Mouse (Mus musculus) liver, embryonic 12.5 days (tissue): Measurements from ENCODE around the gene Pard3. TPM values are rescaled to one million over a fixed set of nuclear protein-coding genes. Genes with fewer than 3 reads are reported as not detected.

ENCODE experiments used
- ATAC-seq: fragments of 200-750 bp; cut with Nextera tagmentation; 2 replicates; pipeline ENCODE4 v1.8.0; 2017; ENCODE audit warnings: moderate number of reproducible peaks, mild to moderate bottlenecking, moderate library complexity
- H3K27ac ChIP-seq: fragments of 300-500 bp; sonication (generic); 2 replicates; pipeline ENCODE4 v1.5.1; 2016; ENCODE audit warnings: mild to moderate bottlenecking
- H3K27me3 ChIP-seq: fragments of 300-500 bp; sonication (generic); replicated peaks from 2 replicates; pipeline ENCODE4 v1.6.1; 2016; ENCODE audit warnings: mild to moderate bottlenecking, moderate library complexity
- H3K36me3 ChIP-seq: fragments of 300-500 bp; sonication (generic); 2 replicates; pipeline ENCODE4 v1.6.1; 2016; ENCODE audit warnings: mild to moderate bottlenecking, moderate library complexity
- H3K4me1 ChIP-seq: fragments of 300-500 bp; sonication (generic); 2 replicates; pipeline ENCODE4 v1.6.1; 2016
- H3K4me2 ChIP-seq: fragments of 300-500 bp; sonication (generic); 2 replicates; pipeline ENCODE4 v1.6.1; 2016; ENCODE audit warnings: mild to moderate bottlenecking, moderate library complexity
- H3K4me3 ChIP-seq: fragments of 300-500 bp; sonication (generic); 2 replicates; pipeline ENCODE4 v1.5.1; 2016; ENCODE audit warnings: mild to moderate bottlenecking, moderate library complexity
- H3K9ac ChIP-seq: fragments of 300-500 bp; sonication (generic); 2 replicates; pipeline ENCODE4 v1.6.1; 2016; ENCODE audit warnings: mild to moderate bottlenecking, moderate library complexity
- H3K9me3 ChIP-seq: fragments of 300-500 bp; sonication (generic); replicated peaks from 2 replicates; pipeline ENCODE4 v1.6.1; 2016; ENCODE audit warnings: mild to moderate bottlenecking, moderate library complexity
- WGBS: fragments of 180-500 bp; shearing (Covaris S2); methylation state at CpG from one replicate; pipeline ENCODE4 v1.1.7; 2016; ENCODE audit not compliant: insufficient replicate concordance; 5-methylcytosine and 5-hydroxymethylcytosine counted together
- polyA plus RNA-seq: library from polyadenylated mRNA; unstranded; fragments of >200 nt; fragmentation: Nextera tagmentation; extraction: Ambion mirVana; gene quantifications from 2 replicates; pipeline ENCODE4 v1.2.1, GENCODE M21; 2016

The Pard3 gene
- polyA plus RNA-seq, 1 experiment from 2014 or later, result 8.5 TPM

- no peaks in the 10 kb centered on the region for H3K9me3 ChIP-seq
- no peak overlapping the region for H3K9ac ChIP-seq
- no peak overlapping the region for H3K4me2 ChIP-seq
- no peak overlapping the region for H3K4me3 ChIP-seq
- no peaks in the 10 kb centered on the region for H3K27me3 ChIP-seq
- no peaks in the 10 kb centered on the region for H3K36me3 ChIP-seq
- H3K27ac ChIP-seq, result no peak overlapping the region
- ATAC-seq, result no peak
- no peaks in the 10 kb centered on the region for H3K4me1 ChIP-seq
Measured at GRCm38 (mm10) chr8:127405815-127406214, 342.1 kb downstream of the Pard3 start.

DNA sequence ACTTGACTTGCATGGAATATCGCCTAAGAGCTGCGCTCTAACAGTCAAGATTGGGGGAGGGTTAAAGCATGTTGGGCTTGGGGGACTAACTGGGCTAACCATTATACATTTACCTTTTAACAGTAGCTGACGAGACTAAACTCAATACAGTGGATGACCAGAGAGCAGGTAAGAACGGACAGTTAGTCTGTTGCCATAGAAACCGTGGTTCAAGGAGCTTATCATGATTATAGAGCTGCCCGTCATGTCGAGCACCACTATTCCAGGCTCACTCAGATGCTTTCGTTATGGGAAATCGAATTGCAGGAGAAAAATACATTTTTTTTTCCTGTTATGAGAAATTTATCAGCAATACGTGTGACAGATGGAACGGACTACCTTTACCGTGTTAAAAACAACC lies 346.9 kb downstream of the Pard3 start:
- no peak for ATAC-seq
- Histone ChIP-seq H3K36me3 (no peaks in the 10 kb centered on the region), H3K4me3 (no peak overlapping the region), H3K4me2 (no peak overlapping the region), H3K4me1 (no peaks in the 10 kb centered on the region), H3K9ac (no peak overlapping the region), H3K27me3 (no peaks in the 10 kb centered on the region), H3K27ac (no peak overlapping the region), H3K9me3 (no peaks in the 10 kb centered on the region)
- 80% methylated on average over 12 of the region's 12 CpGs for WGBS

DNA sequence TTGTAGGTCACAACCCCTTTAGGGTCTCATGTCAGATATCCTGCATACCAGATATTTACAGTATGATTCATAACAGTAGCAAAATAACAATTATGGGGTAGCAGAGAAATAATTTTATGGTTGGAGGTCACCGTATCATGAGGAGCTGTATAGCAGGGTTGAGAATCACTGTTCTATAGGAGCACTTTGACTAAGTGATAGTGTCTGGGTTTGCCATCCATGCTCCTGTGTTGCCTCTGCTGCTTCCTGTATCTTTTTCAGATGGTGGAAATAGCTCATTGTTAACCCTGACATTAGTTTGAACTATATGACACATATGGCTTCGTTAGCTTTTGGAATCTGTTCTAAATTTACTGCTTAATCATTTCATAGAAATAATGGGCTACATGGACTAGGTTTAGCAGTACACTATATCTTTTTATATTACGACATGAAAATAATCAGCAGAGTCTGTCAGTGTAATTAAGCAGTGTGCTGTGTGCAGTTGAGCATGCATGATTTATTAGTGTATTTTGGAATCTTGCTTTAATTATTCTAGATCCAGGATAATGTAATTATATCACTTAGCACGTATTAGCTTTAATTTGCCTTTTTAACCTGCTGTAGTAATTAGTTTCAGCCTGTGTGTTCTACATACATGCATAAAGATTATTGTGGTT lies 347.6 kb downstream of the Pard3 start:
- no peak overlapping the region for H3K4me2 ChIP-seq
- 73% methylated on average over 4 of the region's 4 CpGs for WGBS
- no peak for ATAC-seq
- H3K27me3 ChIP-seq, result no peaks in the 10 kb centered on the region
- no peak overlapping the region for H3K4me3 ChIP-seq
- H3K9me3 ChIP-seq, result no peaks in the 10 kb centered on the region
- H3K36me3 ChIP-seq, result no peaks in the 10 kb centered on the region
- no peaks in the 10 kb centered on the region for H3K4me1 ChIP-seq
- no peak overlapping the region for H3K9ac ChIP-seq
- H3K27ac ChIP-seq, result no peak overlapping the region

DNA sequence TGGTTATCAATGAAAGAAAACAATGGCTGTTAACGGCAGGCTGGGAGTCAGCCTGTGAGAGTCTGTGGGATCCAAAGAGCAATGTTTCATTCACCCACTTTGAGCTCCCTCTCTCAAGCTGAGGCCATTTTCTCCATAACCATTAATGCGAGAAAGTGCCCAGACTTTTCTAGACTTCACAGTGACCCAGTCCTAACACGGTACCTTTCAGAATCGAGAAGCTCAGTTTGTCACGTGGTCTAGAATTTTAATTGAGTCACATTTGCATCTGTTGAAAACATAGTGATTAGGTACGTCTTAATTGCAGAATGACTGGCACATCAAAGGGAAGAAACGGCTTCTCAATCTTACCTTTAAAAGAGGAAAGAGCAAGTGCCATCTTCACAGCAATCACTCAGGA lies 359.3 kb downstream of the Pard3 start:
- Histone ChIP-seq H3K27ac (no peak overlapping the region), H3K4me1 (no peaks in the 10 kb centered on the region), H3K4me3 (no peak overlapping the region), H3K36me3 (no peaks in the 10 kb centered on the region), H3K4me2 (no peak overlapping the region), H3K9me3 (no peaks in the 10 kb centered on the region), H3K9ac (no peak overlapping the region), H3K27me3 (no peaks in the 10 kb centered on the region)
- ATAC-seq, result no peak
- WGBS, result 62% methylated on average over 7 of the region's 7 CpGs

GRCm38 (mm10) chr8:127424211-127424916 lies 360.7 kb downstream of the Pard3 start:
- no peak overlapping the region for H3K4me3 ChIP-seq
- H3K36me3 ChIP-seq, result no peaks in the 10 kb centered on the region
- H3K4me1 ChIP-seq, result no peaks in the 10 kb centered on the region
- no peak overlapping the region for H3K27ac ChIP-seq
- no peak overlapping the region for H3K4me2 ChIP-seq
- ATAC-seq, result no peak
- no peaks in the 10 kb centered on the region for H3K9me3 ChIP-seq
- WGBS, result 76% methylated on average over 13 of the region's 13 CpGs
- H3K27me3 ChIP-seq, result no peaks in the 10 kb centered on the region
- no peak overlapping the region for H3K9ac ChIP-seq

DNA sequence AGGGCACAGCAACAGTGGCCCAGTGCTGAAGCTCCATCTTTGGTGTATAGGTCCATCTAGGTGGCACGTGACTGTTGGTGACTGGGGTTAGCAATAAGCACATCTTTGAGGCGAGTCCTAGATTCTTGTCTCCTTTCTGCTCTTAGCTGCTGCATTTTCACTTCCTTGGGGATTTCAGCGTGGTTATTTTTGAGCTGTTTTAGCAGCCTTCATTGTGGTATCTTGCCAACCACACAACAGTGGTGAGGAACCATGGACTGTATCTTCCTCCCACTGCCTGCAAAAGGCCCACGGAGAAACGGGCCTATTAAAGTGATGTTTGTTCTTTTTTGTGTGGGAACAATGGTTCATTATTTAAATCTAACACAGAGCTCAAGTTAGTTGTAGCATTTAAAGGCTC lies 363.2 kb downstream of the Pard3 start:
- Histone ChIP-seq H3K27me3 (no peaks in the 10 kb centered on the region), H3K36me3 (no peaks in the 10 kb centered on the region), H3K4me2 (no peak overlapping the region), H3K4me1 (0 out of 2 replicates have a peak, but pooled peaks cover 2% of the 10 kb centered on the region), H3K4me3 (no peak overlapping the region), H3K9me3 (no peaks in the 10 kb centered on the region), H3K27ac (no peak overlapping the region), H3K9ac (no peak overlapping the region)
- 38% methylated on average over 5 of the region's 5 CpGs for WGBS
- ATAC-seq, result no peak

DNA sequence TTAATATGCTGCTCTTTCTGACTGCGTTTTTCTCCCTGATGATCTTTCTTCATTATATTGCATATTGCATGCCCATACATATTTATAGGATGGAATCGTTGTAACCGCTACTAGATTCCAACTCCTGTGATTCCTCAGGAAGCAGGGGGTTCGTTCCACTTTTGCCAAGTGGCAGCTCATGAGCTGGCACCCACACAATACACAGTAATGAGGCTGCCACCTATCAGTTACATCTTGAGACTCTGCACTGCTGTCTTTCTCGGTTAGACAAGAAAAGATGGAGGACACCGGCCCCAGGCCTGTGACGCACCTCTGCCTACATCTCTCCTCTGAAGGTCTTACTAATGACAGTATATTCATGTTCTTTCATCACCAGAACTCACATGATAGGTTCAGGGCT lies 364.3 kb downstream of the Pard3 start:
- Histone ChIP-seq H3K4me2 (no peak overlapping the region), H3K4me1 (0 out of 2 replicates have a peak, but pooled peaks cover 2% of the 10 kb centered on the region), H3K27ac (no peak overlapping the region), H3K27me3 (no peaks in the 10 kb centered on the region), H3K4me3 (no peak overlapping the region), H3K9ac (no peak overlapping the region), H3K9me3 (no peaks in the 10 kb centered on the region), H3K36me3 (no peaks in the 10 kb centered on the region)
- WGBS, result 80% methylated on average over 7 of the region's 7 CpGs
- ATAC-seq, result no peak

DNA sequence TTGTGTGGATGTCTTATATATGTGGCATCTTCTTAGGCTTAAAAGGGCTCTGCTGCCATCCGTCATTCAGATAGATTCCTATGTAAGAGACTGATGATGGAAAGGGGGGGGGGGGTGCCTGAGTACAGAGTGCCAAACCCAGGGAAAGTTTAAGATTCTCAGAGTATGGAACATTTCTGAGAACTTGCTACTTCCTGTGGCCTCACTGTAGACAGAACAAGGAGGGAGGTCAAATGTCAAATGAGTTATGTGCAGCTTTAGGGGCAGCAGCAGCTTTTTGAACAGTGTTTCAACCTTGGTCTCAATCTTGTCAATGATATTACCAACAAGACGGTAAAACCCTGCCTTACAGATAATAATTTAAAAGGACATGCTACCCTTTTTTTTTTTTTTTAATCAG lies 367.5 kb downstream of the Pard3 start:
- 61% methylated on average over 2 of the region's 2 CpGs for WGBS
- ATAC-seq, result no peak
- 0 out of 2 replicates have a peak, but pooled peaks cover 2% of the 10 kb centered on the region for H3K4me1 ChIP-seq
- no peaks in the 10 kb centered on the region for H3K9me3 ChIP-seq
- 0 out of 2 replicates have a peak, but pooled peaks cover 4% of the 10 kb centered on the region for H3K36me3 ChIP-seq
- no peak overlapping the region for H3K4me3 ChIP-seq
- no peaks in the 10 kb centered on the region for H3K27me3 ChIP-seq
- no peak overlapping the region for H3K4me2 ChIP-seq
- H3K27ac ChIP-seq, result no peak overlapping the region
- no peak overlapping the region for H3K9ac ChIP-seq

GRCm38 (mm10) chr8:127435975-127436374 lies 372.3 kb downstream of the Pard3 start:
- Histone ChIP-seq H3K9me3 (no peaks in the 10 kb centered on the region), H3K36me3 (0 out of 2 replicates have a peak, but pooled peaks cover 4% of the 10 kb centered on the region), H3K4me1 (peaks cover 12% of the 10 kb centered on the region; the same call in 1 of the 2 replicates), H3K27ac (no peak overlapping the region), H3K4me3 (no peak overlapping the region), H3K27me3 (no peaks in the 10 kb centered on the region), H3K9ac (no peak overlapping the region), H3K4me2 (no peak overlapping the region)
- no peak for ATAC-seq
- WGBS, result 70% methylated on average over 6 of the region's 6 CpGs

DNA sequence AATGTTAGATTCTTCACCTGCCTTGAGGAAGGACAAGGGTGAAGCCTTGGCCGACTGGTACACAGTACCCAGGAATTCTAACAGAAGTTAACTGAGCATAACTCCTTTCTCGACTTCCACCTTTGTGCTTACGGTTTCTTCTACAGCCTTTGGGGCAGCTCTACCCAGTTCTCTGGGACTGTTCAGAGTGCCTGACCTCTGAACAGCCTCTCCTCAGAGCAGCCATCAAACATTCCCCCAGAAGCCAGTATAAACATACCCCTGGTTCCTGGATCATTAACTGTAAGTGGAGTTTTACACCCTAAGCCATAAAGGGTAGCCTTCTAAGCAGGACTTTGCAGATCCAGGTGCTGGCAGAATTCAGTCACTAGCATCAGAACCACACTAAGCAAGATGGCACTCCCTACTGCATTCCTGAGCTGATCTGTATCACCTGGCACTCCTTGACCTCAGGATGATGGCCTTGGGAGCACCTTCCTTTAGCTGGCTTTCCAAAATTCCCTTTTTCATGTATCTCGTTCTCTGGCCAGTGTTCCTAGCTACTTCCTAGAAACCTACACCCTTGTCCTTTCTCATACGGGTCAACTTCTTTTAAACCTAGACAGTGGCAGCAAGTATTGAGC lies 374.0 kb downstream of the Pard3 start:
- 0 out of 2 replicates have a peak, but pooled peaks cover 4% of the 10 kb centered on the region for H3K36me3 ChIP-seq
- H3K4me1 ChIP-seq, result peaks cover 12% of the 10 kb centered on the region; the same call in 1 of the 2 replicates
- H3K4me2 ChIP-seq, result no peak overlapping the region
- no peaks in the 10 kb centered on the region for H3K27me3 ChIP-seq
- no peak for ATAC-seq
- H3K9me3 ChIP-seq, result no peaks in the 10 kb centered on the region
- WGBS, result 70% methylated on average over 5 of the region's 5 CpGs
- no peak overlapping the region for H3K4me3 ChIP-seq
- no peak overlapping the region for H3K27ac ChIP-seq
- no peak overlapping the region for H3K9ac ChIP-seq

DNA sequence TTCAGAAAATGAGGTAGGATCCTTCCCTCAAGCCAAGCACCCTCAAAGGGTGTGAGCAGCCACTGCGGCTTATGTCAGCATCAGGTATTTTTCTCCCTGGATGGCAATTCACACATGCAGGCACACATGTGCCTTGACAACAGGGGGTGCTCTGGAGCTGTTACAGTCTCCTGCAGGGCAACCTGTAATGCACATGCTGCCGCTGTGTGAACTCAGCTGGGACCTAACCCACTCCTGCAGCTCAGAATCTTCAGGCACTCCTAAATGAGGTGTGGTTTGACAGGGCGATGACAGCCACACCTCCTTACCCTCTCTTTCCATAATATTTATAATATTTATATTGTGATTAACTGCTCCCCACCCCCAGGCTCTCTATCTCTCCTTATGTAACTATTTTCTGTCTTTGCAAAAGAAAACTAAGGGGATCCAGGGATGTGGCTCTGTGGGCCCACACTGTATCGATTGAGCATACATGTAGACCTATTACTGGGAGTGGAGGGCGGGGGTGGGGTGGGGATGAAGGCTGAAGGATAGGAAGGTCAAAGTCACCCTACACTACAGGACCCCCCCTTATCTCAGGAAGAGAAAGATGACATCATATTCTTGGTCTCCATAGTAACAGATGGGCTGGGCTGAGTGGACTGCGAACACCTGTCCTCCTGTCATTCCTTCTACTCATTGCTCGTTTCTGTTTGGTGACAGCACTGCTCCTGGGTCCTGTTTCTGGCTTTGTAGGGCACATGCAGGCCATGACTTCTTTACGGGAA lies 375.1 kb downstream of the Pard3 start:
- H3K4me3 ChIP-seq, result no peak overlapping the region
- no peak overlapping the region for H3K9ac ChIP-seq
- 0 out of 2 replicates have a peak, but pooled peaks cover under 1% of the 10 kb centered on the region for H3K36me3 ChIP-seq
- no peak overlapping the region for H3K27ac ChIP-seq
- no peaks in the 10 kb centered on the region for H3K9me3 ChIP-seq
- H3K27me3 ChIP-seq, result no peaks in the 10 kb centered on the region
- H3K4me2 ChIP-seq, result peak overlapping the region; percentile 31; the same call in 1 of the 2 replicates
- ATAC-seq, result no peak
- WGBS, result 62% methylated on average over 8 of the region's 8 CpGs
- peaks cover 12% of the 10 kb centered on the region; the same call in 1 of the 2 replicates for H3K4me1 ChIP-seq
